16 mouse cellular contexts compared by ENCODE assay signal in genomic region chr9:113701441-113702160, GRCm38 (mm10).
"Had no signal": no experiment of that assay in that cellular context is flagged by ENCODE, and none has a peak within 500 bp of the region (broad histone marks: within the 10 kb centered on the region; RNA-seq: fewer than 3 reads in every experiment).

No protein-coding gene starts in this region.

- H3K4me3 ChIP-seq: liver, embryonic 13.5 days; liver, embryonic 15.5 days; midbrain, embryonic 13.5 days; midbrain, embryonic 15.5 days; neural tube, embryonic 12.5 days; stomach, embryonic 15.5 days had no signal

- DNase-seq: liver, embryonic 13.5 days; liver, postnatal 0 days; lung, embryonic 14.5 days; right cerebral cortex, postnatal 14 days; thymus, adult 2 months; thymus, postnatal 25 days; thymus, postnatal 4 days had no signal

- H3K9ac ChIP-seq: liver, embryonic 13.5 days; liver, embryonic 15.5 days; liver, postnatal 0 days; lung, embryonic 14.5 days; midbrain, embryonic 13.5 days; midbrain, embryonic 15.5 days; neural tube, embryonic 12.5 days; stomach, embryonic 15.5 days had no signal

- H3K9me3 ChIP-seq: liver, embryonic 13.5 days; liver, embryonic 15.5 days; midbrain, embryonic 13.5 days; midbrain, embryonic 15.5 days; neural tube, embryonic 12.5 days; stomach, embryonic 15.5 days had no signal

- ATAC-seq: liver, postnatal 0 days; midbrain, embryonic 13.5 days; midbrain, embryonic 15.5 days had no signal

- H3K4me2 ChIP-seq: liver, embryonic 11.5 days; liver, embryonic 13.5 days; liver, embryonic 15.5 days; lung, embryonic 14.5 days; midbrain, embryonic 11.5 days; midbrain, embryonic 13.5 days; midbrain, embryonic 15.5 days; neural tube, embryonic 12.5 days; stomach, embryonic 15.5 days had no signal

- H3K27ac ChIP-seq: liver, embryonic 13.5 days; liver, embryonic 15.5 days; macrophage; midbrain, embryonic 13.5 days; midbrain, embryonic 15.5 days; neural tube, embryonic 12.5 days; stomach, embryonic 15.5 days; stomach, postnatal 0 days had no signal

- H3K27me3 ChIP-seq: liver, embryonic 13.5 days; liver, embryonic 15.5 days; midbrain, embryonic 13.5 days; midbrain, embryonic 15.5 days; neural tube, embryonic 12.5 days; stomach, embryonic 15.5 days had no signal
